Mouse (Mus musculus): Measurements from ENCODE around the gene Eif3i.
A peak's percentile ranks its signal among the peaks of the same experiment; 100 is the strongest.

DNA sequence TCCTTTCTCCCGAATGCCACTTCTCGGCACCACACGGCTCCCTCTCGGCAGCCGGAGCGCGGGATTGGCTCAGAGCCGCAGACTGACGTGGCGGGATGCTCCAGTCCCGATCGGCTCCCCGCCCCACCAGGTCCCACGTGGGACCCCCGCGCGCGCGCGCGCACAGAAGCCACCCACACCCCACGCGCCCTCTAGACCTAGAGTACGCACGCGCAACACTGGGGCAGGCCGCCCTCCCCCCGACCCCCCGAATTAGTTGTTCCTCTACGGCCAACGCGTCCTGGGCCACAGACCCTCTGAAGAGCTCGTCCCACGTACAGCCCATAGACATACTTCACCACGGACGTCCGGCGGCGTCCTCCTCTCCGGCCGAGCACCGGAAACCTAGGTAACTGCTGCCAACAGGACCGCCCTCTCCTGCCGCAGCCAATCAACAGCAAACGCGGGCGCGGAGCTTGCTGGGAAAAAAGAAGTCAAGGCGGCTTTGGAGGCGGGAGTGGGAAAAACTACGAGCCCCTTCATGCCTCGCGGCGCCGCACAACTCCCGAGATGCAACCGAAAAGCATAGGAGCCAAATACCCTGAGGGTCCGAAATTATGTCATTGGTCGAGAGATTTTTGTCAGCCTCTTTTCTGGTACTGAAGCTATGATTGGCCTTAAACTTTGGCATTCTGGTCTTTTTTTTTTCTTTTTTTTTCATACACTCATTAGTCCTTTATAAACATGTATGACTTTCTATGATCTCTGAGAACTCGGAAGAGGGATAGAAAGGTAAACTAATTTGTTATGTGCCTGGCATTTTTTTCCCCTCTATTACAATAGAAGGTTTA is 40.4 kb upstream of the Eif3i start, which contains the start of gene Txlna:
- TF ChIP-seq EP300 (IDR thresholded peaks at IDR 0.05; ENCODE audit: low read depth in 1 of 2, low read length in 2 of 2): no peak
- TF ChIP-seq MAFK (IDR thresholded peaks at IDR 0.05; ENCODE audit: borderline replicate concordance, low read depth, low read length): no peak
- TF ChIP-seq POLR2AphosphoS5 (IDR thresholded peaks at IDR 0.05; ENCODE audit: borderline replicate concordance, low read depth, low read length): no peak
- peak in 1 of 3 experiments; percentile 20; a peak in 1 of 6 replicates for TF ChIP-seq CTCF (IDR thresholded peaks at IDR 0.05 in 2 of 3, conservative IDR thresholded peaks at IDR 0.05 in 1 of 3; ENCODE audit: control insufficient read depth in 1 of 3, insufficient read depth in 1 of 3, low read depth in 2 of 3, low read length in 3 of 3, poor library complexity in 1 of 3, severe bottlenecking in 1 of 3)
- peak; percentile 84 for TF ChIP-seq ZMIZ1 (IDR thresholded peaks at IDR 0.05; ENCODE audit: low read depth, low read length)
- peak; percentile 70; the same call in 1 of the 2 replicates for TF ChIP-seq E2F4 (IDR thresholded peaks at IDR 0.05; ENCODE audit: borderline replicate concordance, low read depth, low read length)
- peak; percentile 97 for TF ChIP-seq NELFE (IDR thresholded peaks at IDR 0.05; ENCODE audit: low read depth, low read length)
